Mouse (Mus musculus) ovary, postnatal 36 days (tissue): ENCODE data around the gene Selenof.

Experiments used
- DNase-seq: peaks from one replicate; pipeline ENCODE4 v3.0.0; 2022; ENCODE audit warnings: low spot score, mixed read lengths

The Selenof gene

GRCm38 (mm10) chr3:144570047-144570815, at the start of gene Selenof, which contains the start of gene Hs2st1:
Selenof (plus strand) TSS chr3:144570304.
Hs2st1 (minus strand) TSS chr3:144570181.
- peak; percentile 93 for DNase-seq

GRCm38 (mm10) chr3:144527918-144528317, 42.2 kb upstream of the Selenof start:
- DNase-seq: no peak

- no peak for DNase-seq
Measured at GRCm38 (mm10) chr3:144531023-144531422, 39.1 kb upstream of the Selenof start.

GRCm38 (mm10) chr3:144535056-144535455, 35.0 kb upstream of the Selenof start:
- no peak for DNase-seq

DNA sequence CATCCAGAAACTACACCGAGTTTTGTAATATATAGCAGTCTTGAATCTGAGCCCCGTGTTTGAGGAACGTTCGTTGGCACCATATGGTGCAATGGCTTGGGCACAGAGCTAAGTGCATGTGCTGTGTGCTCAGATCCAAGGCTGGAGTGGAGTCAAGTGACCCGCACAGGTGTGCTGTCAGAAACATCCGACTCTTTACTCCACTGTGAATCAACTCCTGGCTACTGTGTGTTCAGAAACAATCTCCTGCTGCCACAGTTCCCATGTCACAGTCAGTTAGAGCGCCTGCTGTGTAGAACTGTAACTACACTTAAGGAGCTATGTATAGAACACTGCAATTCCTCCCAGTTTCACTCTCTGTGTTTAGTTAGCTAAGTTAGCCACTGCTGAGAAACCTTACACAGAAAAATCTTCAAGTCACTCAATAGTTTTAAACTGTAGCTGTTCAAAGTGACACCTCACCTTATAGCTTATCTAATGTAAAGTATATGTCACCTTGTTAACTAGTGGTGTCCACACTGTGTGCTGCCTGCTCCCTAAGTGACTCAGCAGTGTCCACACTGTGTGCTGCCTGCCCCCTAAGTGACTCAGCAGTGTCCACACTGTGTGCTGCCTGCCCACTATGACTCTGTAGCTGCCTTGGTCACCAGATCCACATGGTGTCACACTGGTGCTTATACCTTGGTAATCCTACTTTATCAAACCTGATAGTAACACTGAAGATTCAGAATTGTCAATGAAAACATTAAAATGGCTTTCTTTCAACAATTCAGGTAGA, 32.8 kb upstream of the Selenof start:
- no peak for DNase-seq

DNA sequence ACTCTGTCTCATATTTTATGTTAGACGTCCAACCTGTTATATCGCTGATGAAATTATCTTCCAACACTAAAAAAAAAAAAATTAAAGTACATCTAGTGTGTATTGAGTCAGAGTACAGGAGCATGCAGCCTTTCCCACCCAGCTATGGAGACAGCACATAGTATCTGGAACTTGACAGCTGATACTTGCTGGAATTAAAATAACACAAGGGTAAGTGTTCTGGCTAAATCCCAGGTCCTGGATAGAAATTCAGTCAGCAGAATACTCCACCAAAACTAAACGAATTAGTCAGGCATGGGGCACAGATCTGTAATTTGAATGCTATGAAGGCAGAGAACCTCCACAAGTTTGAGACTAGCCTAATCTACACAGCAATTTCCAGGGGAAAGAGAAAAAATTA, 31.1 kb upstream of the Selenof start:
- DNase-seq: no peak

- DNase-seq: no peak
Measured at GRCm38 (mm10) chr3:144540805-144541204, 29.3 kb upstream of the Selenof start.

- no peak for DNase-seq
Measured at GRCm38 (mm10) chr3:144541906-144542438, 28.1 kb upstream of the Selenof start.

GRCm38 (mm10) chr3:144545152-144545551, 25.0 kb upstream of the Selenof start:
- DNase-seq: no peak

DNA sequence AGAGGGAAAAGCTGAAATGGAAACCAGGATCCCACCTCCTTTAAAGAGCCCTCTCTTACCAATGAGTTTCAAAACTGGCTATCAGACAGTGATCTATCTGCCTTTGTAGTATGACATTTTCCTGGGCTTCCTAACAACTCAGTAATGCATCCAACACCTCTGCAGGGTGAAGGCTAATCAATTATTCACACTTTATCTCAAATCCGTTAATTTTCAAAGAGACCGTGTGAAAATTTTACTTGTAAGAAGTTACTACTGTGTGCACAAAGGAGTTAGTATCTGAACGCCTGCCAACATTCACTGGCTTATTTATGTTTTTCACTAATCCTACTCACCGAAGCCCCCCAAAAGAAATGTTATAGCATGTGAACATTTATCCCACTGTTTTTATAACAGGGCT, 24.3 kb upstream of the Selenof start:
- no peak for DNase-seq

- DNase-seq: no peak
Measured at GRCm38 (mm10) chr3:144546490-144546889, 23.6 kb upstream of the Selenof start.

DNA sequence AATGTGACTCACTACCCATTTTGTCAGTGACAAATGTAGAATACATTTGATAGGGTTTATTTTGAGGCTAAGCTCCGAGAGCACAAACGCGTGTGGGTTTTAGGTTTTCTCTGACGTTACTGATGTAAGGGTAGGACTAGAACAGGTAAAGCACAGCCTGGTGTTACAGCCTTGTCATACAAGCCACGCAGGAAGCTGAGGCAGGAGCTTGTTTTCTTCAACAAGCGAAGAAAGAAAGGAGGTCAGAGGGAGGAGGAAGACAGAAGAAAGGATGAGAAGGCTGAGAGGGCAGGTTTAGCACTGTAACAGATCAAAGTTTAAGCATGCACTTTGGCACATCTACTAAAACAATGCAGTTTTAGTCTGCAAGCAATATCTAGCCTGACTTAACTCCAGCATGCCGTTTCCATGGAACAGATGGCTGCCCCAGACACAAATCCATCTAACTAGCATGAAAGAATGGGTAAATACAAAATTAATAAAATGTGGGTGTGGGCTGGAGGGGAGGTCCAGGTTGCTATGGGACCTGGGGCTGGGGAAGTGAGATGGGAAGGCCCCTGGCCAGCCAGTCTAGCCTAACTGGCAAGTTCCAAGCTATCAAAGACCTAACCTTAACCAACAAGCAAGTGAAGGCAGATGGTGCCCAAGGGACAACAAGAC, 21.8 kb upstream of the Selenof start:
- no peak for DNase-seq

GRCm38 (mm10) chr3:144550036-144550435, 20.1 kb upstream of the Selenof start:
- no peak for DNase-seq

GRCm38 (mm10) chr3:144550659-144551058, 19.4 kb upstream of the Selenof start:
- no peak for DNase-seq

DNA sequence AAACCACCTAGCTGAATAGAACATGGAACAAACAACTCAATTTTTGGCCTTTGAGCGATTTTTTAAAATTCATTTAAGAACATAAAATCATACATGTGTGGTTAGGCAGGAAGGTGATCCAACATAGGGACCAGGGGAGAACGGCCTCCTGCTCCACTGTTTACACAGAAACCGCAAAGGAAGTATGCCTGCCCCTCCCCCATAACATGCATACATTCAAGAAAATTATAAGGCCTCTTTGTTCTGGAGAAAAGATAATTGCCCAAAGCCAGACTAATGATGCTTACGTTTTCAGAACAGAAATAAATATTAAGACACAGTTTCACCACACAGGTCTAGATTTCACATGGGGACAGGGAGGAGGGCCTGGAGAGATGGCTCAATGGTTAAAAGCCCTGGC, 18.7 kb upstream of the Selenof start:
- DNase-seq: no peak

GRCm38 (mm10) chr3:144553942-144554341, 16.2 kb upstream of the Selenof start:
- no peak for DNase-seq

DNA sequence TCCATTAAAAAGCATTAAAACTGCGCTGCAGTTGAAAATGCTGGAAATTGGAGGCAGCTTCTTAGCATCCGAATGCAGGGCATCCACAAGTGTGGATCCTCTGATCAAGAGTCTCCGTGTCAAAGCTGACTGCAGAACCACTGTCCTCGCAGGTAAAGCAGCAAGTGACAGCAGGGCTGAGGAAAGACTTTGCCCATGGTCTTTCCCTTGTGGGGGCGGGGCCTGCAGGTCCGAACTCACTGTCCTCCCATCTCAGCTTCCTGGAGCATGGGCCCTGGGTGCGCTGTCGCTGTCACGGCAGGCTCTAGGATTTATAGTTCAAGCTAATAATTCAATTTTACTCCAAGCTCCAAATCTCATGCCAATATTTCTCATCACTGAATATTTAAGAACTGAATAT, 15.6 kb upstream of the Selenof start:
- DNase-seq: no peak

DNA sequence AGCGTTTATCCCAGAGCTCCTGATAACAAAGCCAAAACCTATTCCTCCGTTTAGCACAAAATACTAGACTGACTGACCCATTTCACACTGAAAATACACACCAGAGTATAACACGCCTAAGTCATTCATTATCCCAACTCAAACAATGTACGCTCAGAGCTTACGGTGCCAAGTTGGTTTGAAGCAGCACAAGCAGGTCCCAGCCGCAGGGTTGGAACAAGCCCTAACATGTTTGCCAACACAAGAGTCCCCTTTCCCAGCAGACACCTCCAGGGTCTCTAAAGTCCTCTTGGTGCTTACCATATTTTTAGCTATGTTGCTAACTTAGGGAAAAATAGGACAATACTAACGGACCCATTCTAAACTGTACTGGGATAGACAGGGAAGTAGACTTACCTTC, 15.0 kb upstream of the Selenof start:
- no peak for DNase-seq

DNA sequence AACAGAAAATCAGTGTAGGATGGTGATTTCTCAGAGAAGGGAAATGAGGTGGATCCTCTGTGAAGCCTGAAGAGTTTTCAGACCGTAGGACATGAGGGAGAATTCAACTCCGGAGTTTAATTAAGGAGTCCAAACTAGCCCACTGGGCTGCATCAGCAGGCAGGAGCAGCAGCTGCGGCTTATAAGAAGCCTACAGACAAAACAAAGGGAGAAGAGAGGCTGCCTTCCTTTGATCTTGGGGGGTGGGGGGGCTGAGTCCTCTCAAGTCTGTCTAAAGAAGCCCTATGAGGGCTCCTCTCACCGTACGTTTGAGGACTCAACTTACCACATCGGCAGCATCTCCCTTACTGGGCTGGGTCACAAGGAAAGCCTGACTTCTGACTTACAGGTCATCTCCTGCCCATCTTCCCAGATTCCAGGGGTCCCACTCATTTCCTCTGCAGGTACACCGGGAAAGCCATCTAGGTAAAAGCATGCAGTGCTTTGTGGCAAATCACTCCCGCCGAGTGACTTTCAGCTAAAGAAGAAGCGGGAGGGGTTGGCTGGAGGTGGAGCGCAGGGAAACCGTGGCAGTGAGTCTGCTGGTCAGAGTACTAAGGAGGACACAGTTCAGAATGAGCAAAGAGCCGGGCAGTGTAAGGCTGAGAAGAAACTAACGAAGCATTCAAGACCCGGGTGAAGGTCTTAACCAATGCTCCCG, 13.3 kb upstream of the Selenof start:
- DNase-seq: no peak

GRCm38 (mm10) chr3:144558274-144558673, 11.8 kb upstream of the Selenof start:
- peak; percentile 19 for DNase-seq

GRCm38 (mm10) chr3:144561511-144562250, 8.4 kb upstream of the Selenof start:
- DNase-seq: no peak
